In the genomic region with DNA sequence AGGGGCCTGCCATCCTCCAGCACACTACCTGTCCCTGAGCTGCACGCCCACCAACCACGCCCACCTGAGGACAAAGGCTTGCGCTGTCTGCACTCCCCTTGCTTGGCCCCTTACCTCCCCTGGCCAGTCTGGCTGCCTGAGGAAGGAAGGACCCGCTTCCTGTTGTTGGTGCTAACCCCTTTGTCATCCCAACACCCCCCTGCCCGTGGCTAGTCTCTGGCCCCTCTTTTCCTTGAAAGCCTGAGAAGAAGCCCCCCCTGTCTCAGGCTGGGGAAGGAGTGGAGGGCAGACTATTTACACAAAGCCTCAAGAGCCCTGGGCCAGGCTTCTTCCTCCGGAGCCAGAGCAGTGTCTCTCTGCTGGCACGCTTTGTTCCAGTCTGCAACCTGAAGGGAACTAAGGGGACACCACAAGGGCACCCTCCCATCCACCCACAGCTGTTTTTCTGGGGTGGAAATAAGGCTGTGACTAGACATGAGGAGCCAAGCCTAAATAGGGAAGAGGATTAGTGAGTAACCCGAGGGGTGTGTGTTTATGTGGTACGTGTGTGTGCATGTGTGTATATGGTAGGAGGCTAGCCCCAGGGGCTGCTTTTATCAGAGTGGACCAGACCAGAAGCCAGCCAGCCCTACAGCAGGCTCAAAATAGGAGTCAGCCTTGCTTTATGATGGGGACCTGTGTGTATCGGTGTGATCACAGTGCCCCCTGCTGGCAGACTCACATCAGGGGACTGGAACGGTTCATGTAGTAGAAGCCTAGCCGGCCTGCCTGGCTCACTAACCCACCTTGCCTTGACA, we compare ENCODE assay signal across 8 mouse cellular contexts. TPM values are rescaled to one million over a fixed set of nuclear protein-coding genes. Genes with fewer than 3 reads are reported as not detected.
A peak's percentile ranks its signal among the peaks of the same experiment; 100 is the strongest.
DNase-seq lines count a peak whose midpoint lies in the region; ATAC-seq lines count a peak whose summit lies in the region.

No protein-coding gene starts in this region.

- ATAC-seq in hindbrain, embryonic 16.5 days: peak; percentile 87

- H3K4me2 ChIP-seq in hindbrain, embryonic 16.5 days (ENCODE audit: low read length): no peak overlapping the region

- 12% methylated on average over 12 of the region's 12 CpGs for WGBS in hindbrain, embryonic 16.5 days
- WGBS in macrophage (ENCODE audit: missing documents): 2% methylated on average over 11 of the region's 12 CpGs

- no peak overlapping the region for H3K4me3 ChIP-seq in hindbrain, embryonic 16.5 days (ENCODE audit: low read length)
- H3K4me3 ChIP-seq in macrophage (ENCODE audit: inconsistent target): no peak overlapping the region

- peak overlapping the region; percentile 77 for H3K27ac ChIP-seq in hindbrain, embryonic 16.5 days (ENCODE audit: low read depth, low read length)
- peak overlapping the region; percentile 98 for H3K27ac ChIP-seq in macrophage

- H3K36me3 ChIP-seq in hindbrain, embryonic 16.5 days (ENCODE audit: control insufficient read depth, insufficient read depth, low read length): peaks cover 7% of the 10 kb centered on the region; the same call in 1 of the 2 replicates
- H3K36me3 ChIP-seq in macrophage (ENCODE audit: inconsistent target): peaks cover 24% of the 10 kb centered on the region

- peak; percentile 86 for DNase-seq in R1 (ENCODE audit: low read depth, low spot score)
- peak; percentile 94 to 96 for DNase-seq in cerebellum, postnatal 25 days
- DNase-seq in frontal cortex, postnatal 36 days (ENCODE audit: low spot score in 2 of 2): peak; percentile 90 to 94
- DNase-seq in left cerebral cortex, adult 18-20 months (ENCODE audit: low spot score in 2 of 2): peak; percentile 93 to 96
- peak; percentile 93 for DNase-seq in right cerebral cortex, adult 18-20 months
- peak; percentile 83 for DNase-seq in urinary bladder, postnatal 10 days (ENCODE audit: low spot score)

- no peaks in the 10 kb centered on the region for H3K9me3 ChIP-seq in hindbrain, embryonic 16.5 days (ENCODE audit: control insufficient read depth, low read length)

- H3K9ac ChIP-seq in hindbrain, embryonic 16.5 days (ENCODE audit: low read depth, low read length): peak overlapping the region; percentile 46

- H3K27me3 ChIP-seq in hindbrain, embryonic 16.5 days (replicated peaks; ENCODE audit: control insufficient read depth, insufficient read depth, low read length): no peaks in the 10 kb centered on the region

- H3K79me2 ChIP-seq in macrophage (ENCODE audit: inconsistent target): peaks cover 22% of the 10 kb centered on the region; the same call in 1 of the 2 replicates

- H3K4me1 ChIP-seq in hindbrain, embryonic 16.5 days (ENCODE audit: control insufficient read depth, insufficient read depth, low read depth, low read length): peaks cover 16% of the 10 kb centered on the region

RNA-seq across cellular contexts. Expression of a gene that starts 14.8 kb away (rescaled TPM):
- 109 and 110 TPM in 2 replicates for polyA plus RNA-seq in hindbrain, embryonic 16.5 days (2015; fragmentation: Nextera tagmentation; extraction: Ambion mirVana)
- 100 to 1,000 TPM; 330 to 343 TPM for total RNA-seq in left cerebral cortex, adult 18-20 months (2021)
- 100 to 1,000 TPM in 25 of 26 experiments, 10 to 100 TPM in 1; 81.1 to 352 (median 282) TPM for total RNA-seq in macrophage (2018; cell fraction: chromatin; rRNA removed)
- 100 to 1,000 TPM; 242 to 357 (median 310) TPM for total RNA-seq in macrophage (2018; cell fraction: cytosol; rRNA removed)
- 100 to 1,000 TPM in 25 of 26 experiments, 10 to 100 TPM in 1; 98.7 to 332 (median 234) TPM for total RNA-seq in macrophage (2018; cell fraction: nucleus; rRNA removed)
- polyA plus RNA-seq in macrophage (2018): 282 to 582 TPM (median 340 TPM) in 3 replicates

RNA-seq across cellular contexts. Expression of a gene that starts 41.6 kb away (rescaled TPM):
- 16.0 and 16.9 TPM in 2 replicates for polyA plus RNA-seq in hindbrain, embryonic 16.5 days (2015; fragmentation: Nextera tagmentation; extraction: Ambion mirVana)
- 10 to 100 TPM; 49.9 to 50.9 TPM for total RNA-seq in left cerebral cortex, adult 18-20 months (2021)
- 1,000 to 10,000 TPM in 1 of 26 experiments, 100 to 1,000 TPM in 23, 10 to 100 TPM in 2; 27.0 to 1,006 (median 669) TPM for total RNA-seq in macrophage (2018; cell fraction: chromatin; rRNA removed)
- 100 to 1,000 TPM; 216 to 691 (median 376) TPM for total RNA-seq in macrophage (2018; cell fraction: cytosol; rRNA removed)
- 1,000 to 10,000 TPM in 2 of 26 experiments, 100 to 1,000 TPM in 24; 102 to 1,167 (median 672) TPM for total RNA-seq in macrophage (2018; cell fraction: nucleus; rRNA removed)
- polyA plus RNA-seq in macrophage (2018): 250 to 450 TPM (median 359 TPM) in 3 replicates

RNA-seq across cellular contexts. Expression of a gene that starts 57.7 kb away (rescaled TPM):
- 39.8 TPM in 2 replicates for polyA plus RNA-seq in hindbrain, embryonic 16.5 days (2015; fragmentation: Nextera tagmentation; extraction: Ambion mirVana)
- total RNA-seq in left cerebral cortex, adult 18-20 months (2021): 10 to 100 TPM; 36.1 to 36.6 TPM
- total RNA-seq in macrophage (2018; cell fraction: chromatin; rRNA removed): 100 to 1,000 TPM in 17 of 26 experiments, 10 to 100 TPM in 9; 32.1 to 200 (median 143) TPM
- total RNA-seq in macrophage (2018; cell fraction: cytosol; rRNA removed): 10 to 100 TPM; 29.2 to 51.8 (median 41.0) TPM
- total RNA-seq in macrophage (2018; cell fraction: nucleus; rRNA removed): 100 to 1,000 TPM in 12 of 26 experiments, 10 to 100 TPM in 14; 30.5 to 167 (median 94.2) TPM
- polyA plus RNA-seq in macrophage (2018): 20.3 to 48.0 TPM (median 38.4 TPM) in 3 replicates

RNA-seq across cellular contexts. Expression of a gene that starts 59.7 kb away (rescaled TPM):
- 4.2 and 4.6 TPM in 2 replicates for polyA plus RNA-seq in hindbrain, embryonic 16.5 days (2015; fragmentation: Nextera tagmentation; extraction: Ambion mirVana)
- 1 to 10 TPM; 1.1 to 1.2 TPM for total RNA-seq in left cerebral cortex, adult 18-20 months (2021)
- total RNA-seq in macrophage (2018; cell fraction: chromatin; rRNA removed): 10 to 100 TPM; 12.1 to 48.5 (median 29.0) TPM
- total RNA-seq in macrophage (2018; cell fraction: cytosol; rRNA removed): 10 to 100 TPM in 24 of 26 experiments, 1 to 10 TPM in 2; 8.5 to 34.5 (median 14.6) TPM
- 10 to 100 TPM; 17.7 to 87.3 (median 37.1) TPM for total RNA-seq in macrophage (2018; cell fraction: nucleus; rRNA removed)
- polyA plus RNA-seq in macrophage (2018): 8.6 to 19.0 TPM (median 16.2 TPM) in 3 replicates

Comparison
In these comparisons a context has a peak if more than half of its experiments do, and no peak if none do; other contexts are left out.
1. RNA of a gene that starts 41.6 kb away (polyA plus RNA-seq): 250 to 450 TPM in macrophage; 16.0 to 16.9 TPM in hindbrain, embryonic 16.5 days; every median in the first group is over 10 times any median in the second.
2. Peak in every context shown above with its lines, with median percentiles within 50 percentile points of each other: DNase-seq.